Mouse (Mus musculus) thymus, postnatal 14 days (tissue): ENCODE measurements around the gene Nkg7.

Experiments
- DNase-seq: peaks from one replicate; pipeline ENCODE4 v3.0.0; 2021

The Nkg7 gene

DNA sequence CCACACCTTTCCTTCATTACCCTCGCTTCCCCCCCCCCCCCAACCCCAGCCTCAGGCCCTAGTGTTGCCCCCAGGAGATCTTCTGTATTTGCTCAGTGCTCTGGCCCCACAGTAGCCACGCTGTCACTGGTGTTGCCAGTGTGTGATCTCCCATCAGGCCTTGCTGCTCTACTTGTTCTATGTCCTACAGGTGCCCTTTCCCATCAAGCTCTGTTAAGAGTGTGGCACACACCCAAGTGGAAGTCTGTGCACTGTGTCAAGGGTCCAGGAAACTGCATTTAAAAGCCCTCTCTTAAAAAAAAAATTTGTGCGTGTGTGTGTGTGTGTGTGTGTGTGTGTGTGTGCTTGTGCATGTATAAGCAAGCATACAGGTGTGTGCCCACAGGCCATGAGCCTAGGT lies 11.4 kb downstream of the Nkg7 start:
- DNase-seq, result no peak

DNA sequence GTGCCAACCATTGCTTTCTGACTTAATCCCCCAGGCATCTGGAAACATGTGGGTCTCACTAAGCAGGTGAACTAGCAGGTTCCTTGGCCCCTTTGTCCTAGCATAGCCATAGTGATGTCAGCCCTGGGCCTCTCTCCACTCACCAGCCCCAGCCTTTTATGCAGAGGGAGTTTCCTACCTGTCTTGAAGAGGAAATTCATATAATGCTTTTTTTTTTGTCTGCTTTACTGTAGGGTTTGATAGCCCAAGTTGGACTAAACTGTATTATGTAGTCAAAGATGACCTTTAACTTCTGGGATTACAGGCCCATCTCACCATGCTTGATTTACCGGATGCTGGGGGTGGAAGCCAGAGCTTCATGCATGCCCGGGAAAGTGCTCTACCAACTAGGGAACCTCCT lies 12.9 kb downstream of the Nkg7 start:
- DNase-seq, result no peak

DNA sequence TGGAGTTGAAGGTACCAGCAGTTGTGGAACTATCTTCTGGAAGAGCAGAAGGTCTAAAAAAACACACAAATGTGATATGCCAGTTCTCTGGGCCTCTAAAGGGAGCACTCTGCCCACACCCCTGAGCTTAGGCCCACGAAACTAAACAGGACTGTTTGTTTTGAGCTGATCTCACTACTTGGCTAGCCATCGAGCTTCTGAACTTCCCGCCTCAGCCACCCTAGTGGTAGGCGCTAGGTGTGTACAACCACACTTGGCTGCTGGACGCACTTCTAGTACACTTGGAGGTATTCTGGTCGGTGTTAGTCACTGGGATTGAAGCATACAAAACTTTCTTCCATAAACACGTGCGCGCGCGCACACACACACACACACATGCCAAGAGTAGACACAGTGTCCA lies 14.9 kb downstream of the Nkg7 start:
- no peak for DNase-seq

DNA sequence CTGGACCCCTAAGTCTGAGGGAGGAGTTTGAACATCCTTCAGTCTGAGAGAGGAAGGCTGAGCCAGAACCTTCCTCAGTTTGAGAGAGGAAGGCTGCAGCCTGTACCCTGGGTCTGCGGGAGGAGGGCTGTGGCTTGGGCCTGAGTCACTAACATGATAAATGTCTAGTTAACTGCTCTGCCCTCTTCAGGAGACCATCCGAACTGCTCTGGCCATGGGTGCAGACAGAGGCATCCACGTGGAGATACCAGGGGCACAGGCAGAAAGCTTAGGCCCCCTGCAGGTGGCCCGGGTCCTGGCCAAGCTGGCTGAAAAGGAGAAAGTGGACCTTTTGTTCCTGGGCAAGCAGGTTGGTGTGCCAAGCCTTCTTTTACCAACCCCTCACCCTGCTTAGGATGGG lies 15.7 kb downstream of the Nkg7 start:
- peak; percentile 41 for DNase-seq

DNA sequence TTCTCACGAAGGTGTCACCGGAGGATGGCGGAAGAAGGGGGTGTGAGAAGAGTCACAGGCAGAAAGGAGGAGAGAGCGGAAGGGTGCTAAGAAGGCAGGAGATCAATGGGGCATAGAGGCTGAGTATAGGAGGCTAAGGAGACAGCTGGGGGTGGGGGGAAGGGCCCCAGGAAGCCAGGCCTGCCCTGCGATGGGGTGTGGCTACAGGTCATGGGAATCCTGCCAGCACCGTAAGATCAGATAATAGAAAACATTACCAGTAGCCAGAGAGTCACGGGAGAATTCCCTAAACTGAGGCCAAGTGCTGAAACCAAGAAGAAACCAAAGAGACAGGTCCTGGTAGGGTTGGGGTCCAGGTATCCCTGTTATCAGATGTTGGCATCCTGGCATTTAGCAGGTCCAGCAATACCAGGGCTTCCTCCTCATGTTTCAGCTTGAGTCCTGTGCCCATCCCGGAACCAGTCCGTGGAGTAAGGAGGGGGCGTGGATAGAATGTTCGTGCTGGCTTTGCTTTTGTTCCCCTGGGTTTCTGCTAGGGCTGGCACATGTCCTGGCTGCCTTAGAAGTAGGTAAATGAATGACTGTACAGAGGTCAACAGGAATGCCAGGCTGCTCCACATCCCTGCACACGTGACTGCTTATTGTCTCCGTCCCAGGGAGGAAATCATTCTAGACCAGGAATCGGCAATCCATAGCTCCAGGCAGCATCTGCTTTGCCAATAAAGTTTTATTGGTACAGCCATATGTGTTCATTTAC lies 16.9 kb downstream of the Nkg7 start:
- no peak for DNase-seq

DNA sequence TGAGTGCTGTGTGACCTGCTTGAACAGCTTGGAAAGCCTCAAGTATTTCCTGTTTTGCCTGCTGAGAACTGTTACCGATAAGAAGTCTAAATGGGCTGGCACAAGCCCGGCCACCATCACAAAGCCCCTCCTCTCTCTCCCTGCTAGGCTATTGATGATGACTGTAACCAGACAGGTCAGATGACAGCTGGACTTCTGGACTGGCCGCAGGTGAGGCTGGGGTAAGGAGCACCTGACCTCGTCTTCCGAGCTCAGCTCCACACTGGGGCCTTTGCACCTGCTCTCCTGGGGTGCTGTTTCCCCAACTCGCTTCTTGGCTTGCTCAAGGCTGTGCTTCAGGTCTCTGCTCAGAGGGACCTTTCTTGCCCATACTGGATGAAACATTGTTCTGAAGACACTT lies 17.5 kb downstream of the Nkg7 start:
- DNase-seq, result no peak

DNA sequence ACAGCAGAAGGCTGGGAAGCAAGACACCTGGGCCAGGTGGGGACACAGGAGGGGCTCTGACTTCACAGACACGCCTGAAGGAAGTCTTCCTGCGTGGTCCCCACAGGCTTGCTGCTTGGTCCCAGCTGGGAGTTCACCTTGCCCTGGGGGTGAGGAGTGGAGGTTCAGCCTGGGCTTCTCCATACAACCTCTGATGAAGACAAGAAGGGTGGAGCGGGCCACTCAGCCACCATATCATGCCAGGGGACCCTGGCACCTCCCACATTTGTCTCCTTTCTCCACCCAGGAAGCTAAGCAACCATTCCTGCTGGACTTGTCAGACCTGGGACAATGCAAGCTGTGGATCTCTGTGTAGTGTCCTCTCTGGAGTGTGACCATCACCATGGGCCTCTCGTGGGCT lies 26.0 kb downstream of the Nkg7 start, which contains the start of gene Vsig10l:
Vsig10l (plus strand) TSS at position 301 of the 400 bp plus-strand sequence.
- DNase-seq, result no peak

DNA sequence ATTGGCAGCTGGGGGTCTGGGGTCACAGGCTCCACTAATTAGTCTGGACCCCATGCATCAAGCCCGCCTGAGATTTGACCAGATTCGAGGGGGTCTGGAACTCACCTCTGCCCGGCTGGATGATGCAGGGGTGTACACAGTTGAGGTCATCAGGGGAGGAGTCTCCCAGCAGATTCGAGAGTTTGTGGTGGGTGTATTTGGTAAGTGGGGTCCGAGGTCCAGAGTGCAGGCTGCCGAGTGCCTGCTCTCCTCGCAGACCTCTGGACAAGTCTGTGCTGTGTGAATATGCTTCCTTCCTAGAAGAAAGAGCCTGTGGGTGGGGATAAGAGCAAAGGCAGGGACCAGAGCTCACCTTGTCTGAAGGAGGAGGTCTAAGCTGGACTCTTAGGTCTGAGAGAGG lies 27.1 kb downstream of the Nkg7 start:
- no peak for DNase-seq

DNA sequence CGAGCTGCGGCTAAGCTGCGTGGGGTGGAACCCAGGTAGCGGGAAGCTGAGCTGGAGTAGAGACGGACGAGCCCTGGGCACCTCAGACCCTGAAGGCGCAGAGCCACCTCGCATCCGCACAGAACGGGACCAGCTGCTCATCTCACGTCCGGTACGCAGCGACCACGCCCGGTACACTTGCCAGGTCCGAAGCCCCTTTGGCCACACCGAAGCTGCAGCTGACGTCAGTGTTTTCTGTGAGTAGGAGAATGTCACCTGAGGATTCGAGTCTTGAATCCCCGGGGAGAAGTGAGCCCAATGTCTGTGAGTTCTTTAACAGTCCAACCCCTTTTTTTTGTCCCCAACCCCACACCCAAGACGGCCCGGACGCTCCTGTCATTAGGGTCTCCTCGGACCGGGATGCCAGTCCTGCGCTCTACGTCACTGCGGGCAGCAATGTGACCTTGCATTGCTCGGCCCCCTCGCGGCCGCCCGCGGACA lies 28.0 kb downstream of the Nkg7 start:
- peak; percentile 14 for DNase-seq

DNA sequence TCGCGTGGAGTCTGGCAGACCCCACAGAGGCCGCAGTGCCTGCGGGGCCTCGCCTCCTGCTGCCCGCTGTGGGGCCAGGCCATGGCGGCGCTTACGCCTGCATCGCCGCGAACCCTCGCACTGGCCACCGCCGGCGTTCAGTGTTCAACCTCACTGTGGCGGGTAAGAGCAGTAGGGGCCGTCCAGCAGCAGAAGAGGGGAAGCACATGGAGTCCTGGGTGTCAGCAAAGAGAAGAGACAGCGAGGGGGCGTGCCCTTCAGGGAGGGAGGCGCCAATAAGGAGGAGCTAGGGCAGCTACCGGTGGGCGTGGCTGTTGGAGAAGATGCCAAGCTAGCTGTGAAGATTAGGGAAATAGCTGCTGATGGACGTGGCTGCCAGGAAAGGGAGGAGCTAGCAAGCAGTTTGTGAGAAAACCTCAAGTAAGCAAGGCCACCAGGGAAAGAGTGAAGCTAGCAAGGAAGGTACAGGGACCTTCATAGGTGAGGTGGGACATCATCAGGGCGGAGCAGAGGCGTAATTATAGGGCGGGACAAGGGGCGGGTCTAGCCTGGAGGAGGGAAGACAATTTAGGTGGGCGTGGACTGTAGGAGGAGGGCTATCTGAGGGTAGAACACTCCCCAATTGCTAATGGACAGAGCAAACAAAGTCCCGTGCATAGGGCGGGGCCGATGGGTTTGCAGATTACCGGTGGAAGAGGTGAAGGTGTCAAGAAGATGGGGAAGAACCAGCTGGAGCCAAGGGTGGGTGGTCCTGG lies 28.6 kb downstream of the Nkg7 start:
- peak; percentile 79 for DNase-seq

DNA sequence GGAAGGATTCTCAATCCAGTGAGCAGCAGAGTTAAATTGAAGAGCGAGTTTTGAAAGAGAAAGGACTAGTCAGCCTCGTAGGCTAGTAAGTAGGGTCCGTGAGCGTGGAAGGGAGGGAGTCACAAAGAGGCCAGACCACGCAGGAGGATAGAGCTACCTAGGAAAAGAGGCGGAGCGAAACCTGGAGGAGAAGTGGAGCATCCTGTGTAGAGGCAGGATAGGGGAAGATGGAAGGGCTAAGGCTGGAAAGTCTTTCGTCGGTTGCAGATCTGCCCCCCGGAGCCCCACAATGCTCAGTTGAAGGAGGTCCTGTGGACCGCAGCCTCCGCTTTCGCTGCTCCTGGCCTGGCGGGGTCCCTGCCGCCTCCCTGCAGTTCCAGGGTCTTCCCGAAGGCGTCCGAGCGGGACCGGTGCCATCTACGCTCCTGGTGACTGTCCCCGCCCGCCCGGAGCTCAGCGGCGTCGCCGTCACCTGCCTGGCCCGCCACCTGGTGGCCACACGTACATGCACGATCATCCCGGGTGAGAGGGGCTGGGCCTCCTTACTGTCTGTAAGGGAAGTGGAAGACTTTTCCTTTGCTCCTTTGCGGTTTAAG lies 29.3 kb downstream of the Nkg7 start:
- peak; percentile 86 for DNase-seq

DNA sequence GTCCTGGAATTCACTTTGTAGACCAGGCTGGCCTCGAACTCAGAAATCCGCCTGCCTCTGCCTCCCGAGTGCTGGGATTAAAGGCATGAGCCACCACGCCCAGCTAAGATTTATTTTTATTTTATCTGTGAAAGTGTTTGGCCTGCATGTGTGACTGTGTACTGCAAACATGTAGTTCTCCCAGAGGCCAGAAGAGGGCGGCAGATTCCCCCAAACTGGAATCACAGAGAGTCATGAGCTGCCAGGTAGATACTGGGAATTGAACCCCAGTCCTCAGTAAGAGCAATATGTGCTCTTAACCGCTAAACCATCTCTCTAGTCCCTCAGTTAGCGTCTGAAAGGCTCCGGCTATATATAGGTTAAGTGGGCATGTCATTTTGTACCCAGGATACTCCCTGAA lies 33.5 kb downstream of the Nkg7 start:
- DNase-seq, result peak; percentile 56

DNA sequence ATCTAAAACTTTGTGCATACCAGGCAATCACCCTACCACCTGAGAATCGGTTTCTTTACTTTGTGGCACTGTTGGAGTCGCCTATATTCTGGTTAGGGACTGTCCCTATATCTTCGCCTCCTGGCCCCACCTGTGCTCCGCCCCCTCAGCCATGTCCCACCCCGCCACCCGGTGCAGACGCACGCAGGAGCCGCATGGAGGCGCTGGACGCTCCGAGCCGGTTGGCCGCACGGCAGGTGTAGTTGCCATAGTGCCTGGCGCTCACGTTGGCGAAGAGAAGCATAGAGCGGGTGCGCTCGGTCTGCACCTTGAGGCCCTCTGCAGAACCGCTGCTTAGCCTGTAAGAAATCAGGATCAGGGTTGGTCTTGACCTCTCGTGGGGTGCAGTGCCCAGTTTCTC lies 38.8 kb downstream of the Nkg7 start:
- DNase-seq, result no peak

DNA sequence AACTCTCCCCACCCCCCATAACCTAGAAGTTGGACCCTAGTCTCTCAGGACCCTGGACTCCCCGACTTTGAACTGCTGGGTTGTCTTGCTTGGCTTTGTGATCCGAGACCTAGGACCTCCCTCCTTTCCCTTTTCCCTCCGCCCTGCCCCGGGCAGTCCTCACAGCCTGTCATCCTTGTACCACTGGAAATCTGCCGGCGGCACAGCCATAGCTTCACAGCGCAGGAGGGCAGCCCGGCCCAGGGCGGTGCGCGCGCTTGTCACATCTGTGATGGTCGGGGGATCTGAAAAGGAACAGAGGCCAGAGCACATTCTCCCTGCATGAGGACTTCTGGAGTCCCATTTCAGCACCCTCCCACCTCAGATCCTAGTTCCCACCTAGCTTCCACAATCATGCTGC lies 39.5 kb downstream of the Nkg7 start:
- DNase-seq, result no peak

DNA sequence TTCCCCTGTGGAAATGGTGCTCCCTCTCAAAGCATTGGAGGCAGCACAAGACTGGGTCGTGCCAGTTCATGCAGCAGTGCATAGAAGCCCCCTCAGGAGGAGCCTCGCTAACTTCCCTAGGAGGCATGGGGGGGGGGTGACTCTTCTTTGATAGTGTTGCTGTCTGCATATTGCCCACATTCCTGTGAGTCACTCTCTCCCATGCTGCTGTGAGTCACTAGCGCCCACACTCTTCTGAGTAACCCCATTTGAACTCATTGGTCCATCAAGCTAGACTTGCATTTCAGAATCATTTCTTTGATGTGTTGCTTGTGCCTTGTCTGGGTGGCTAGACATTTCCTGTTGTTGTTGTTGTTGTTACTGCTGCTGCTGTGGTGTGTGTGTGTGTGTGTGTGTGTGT lies 44.3 kb downstream of the Nkg7 start:
- DNase-seq, result no peak

DNA sequence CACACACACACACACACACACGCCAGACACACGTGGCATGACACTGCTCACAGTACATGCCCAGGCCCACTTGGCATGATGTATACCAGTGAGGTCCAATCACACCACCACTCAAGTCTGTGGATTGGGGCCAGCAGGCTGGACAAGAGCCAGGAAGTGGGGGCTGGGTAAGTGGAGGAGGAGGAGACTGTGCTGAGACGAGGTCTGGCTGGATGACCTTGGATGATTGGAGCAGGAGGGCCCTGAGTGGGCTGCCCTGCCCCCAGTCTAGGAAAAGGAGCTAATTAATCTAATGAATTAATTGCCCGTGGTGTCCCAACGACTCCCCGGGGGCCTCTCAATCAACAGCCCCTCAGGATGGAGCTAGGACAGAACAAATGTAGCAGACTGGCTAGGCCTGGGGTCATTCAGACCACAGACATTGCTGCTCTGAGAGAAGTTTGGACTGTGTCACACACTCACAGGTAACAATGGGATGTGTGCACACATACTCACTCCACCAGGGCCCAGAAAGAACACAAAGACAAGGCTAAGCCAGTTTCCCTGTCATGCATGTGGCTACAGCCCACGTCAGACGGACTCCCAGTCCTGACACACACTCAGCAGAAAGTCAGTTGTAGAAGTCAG lies 45.3 kb downstream of the Nkg7 start:
- no peak for DNase-seq

DNA sequence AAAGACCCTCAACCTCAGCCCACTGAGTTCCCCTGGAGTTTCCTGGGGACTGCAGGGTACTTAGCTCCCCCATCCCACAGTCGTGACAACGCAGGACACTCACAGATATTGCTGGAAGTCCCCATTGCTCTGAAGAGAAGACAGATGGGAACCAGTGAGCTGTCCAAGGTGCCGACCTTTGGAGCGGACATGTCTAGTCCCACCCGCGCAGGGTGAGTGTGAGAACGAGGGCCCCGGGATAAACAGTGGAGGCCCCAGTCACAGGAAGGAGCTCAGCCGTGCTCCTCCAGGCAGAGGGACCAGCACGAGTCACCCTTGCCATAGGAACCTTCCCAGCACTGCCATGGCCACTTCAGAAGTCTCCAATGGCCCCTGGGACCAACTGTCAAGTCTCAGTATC lies 46.4 kb downstream of the Nkg7 start:
- DNase-seq, result no peak
